Mouse (Mus musculus): ENCODE results near the gene Prdm10. TPM values are rescaled to one million over a fixed set of nuclear protein-coding genes. Genes with fewer than 3 reads are reported as not detected.

Gene Prdm10
- 7.9 and 8.9 TPM in 2 replicates for polyA plus RNA-seq (2016; fragmentation: Nextera tagmentation; extraction: Ambion mirVana)

DNA sequence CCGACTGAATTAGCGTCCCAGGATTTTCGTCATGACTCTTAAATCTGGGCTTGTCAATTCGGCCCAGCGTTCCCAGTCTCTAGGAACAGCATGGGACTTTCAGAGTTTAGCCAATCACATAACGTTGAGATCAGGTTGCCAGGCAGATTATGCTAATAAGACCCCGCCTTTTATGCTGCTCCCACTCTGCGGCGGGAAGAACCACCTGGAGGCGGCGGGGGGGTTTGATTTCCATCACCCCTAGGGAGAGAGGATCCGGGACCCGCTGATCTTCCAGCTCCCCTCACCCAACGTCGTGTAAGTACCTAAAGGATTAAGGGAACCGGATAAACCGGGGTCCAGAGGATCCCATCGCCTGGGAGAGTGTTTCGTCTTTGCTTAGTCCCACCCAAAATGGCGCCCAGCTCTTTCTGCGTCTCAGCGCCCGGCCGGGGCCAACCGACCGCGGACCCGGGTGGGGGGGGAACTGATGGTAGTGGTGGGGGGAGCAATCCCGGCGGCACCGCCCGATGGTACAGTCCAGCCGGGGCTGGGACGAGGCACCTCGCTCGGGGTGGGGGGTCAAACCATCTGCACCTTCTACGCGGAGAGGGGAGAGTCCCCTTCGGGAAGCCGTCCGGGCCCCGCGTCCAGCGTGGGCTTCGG lies at the start of gene Prdm10:
Gene Prdm10 (plus strand): TSS at position 173 of the 645 bp plus-strand sequence.
- peaks cover 30% of the 10 kb centered on the region for H3K4me1 ChIP-seq (replicated peaks)
- no peaks in the 10 kb centered on the region for H3K27me3 ChIP-seq (ENCODE audit: insufficient read depth, poor library complexity, severe bottlenecking)
- peak within 1 kb of the TSS; percentile 91 for H3K4me3 ChIP-seq
- peaks cover 12% of the 10 kb centered on the region for H3K36me3 ChIP-seq
- peak; percentile 94 for DNase-seq (ENCODE audit: low spot score)
- peak within 1 kb of the TSS; percentile 100 for H3K27ac ChIP-seq
- no peaks in the 10 kb centered on the region for H3K9me3 ChIP-seq
- 2% methylated on average over 45 of the region's 45 CpGs for WGBS

DNA sequence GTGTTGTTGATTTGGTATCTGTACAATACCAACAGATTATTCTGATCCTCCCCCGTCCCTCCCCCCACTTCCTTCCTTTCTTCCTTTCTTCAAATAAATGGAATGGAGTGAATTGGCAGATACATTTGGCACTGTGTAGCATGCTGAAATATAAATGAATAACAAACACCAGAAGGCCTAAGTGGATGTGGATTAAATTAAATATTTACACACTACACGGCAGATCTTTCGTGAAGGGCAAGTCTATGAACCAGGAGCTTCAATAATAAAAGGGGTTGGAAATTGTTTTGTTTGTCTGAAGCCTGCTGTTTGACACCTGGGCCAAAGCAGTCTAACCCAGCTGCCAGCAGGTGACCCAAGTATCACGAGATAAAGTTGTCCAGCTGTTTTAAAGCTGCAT lies 45.3 kb upstream of the Prdm10 start:
- Histone ChIP-seq H3K27ac (no peak overlapping the region), H3K9me3 (no peaks in the 10 kb centered on the region), H3K4me3 (no peak overlapping the region), H3K27me3 (ENCODE audit: insufficient read depth, poor library complexity, severe bottlenecking) (no peaks in the 10 kb centered on the region), H3K4me1 (replicated peaks) (0 out of 2 replicates have a peak, but pooled peaks cover 8% of the 10 kb centered on the region), H3K36me3 (no peaks in the 10 kb centered on the region)
- WGBS = 74% methylated on average over 4 of the region's 4 CpGs
- DNase-seq (ENCODE audit: low spot score) = no peak

DNA sequence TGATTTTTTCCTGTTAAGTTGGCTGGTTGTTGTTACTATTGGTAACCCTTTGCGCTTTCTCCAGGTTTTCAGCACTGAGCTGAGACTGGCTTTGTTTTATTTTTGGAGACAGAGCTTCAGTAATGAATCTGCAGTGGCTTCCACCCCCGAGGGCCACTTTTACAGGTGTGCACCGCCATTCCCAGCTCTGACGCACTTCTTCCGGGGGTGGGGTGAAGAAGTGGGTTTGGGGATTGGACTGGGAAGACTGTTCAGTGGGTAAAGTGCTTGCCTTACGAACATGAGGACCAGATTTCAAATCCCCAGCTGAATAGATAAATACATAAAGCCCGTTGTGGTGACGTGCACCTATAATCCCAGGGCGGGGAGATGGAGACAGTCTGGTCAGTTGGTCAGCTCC lies 44.8 kb upstream of the Prdm10 start:
- no peaks in the 10 kb centered on the region for H3K36me3 ChIP-seq
- H3K27ac ChIP-seq = no peak overlapping the region
- H3K9me3 ChIP-seq = no peaks in the 10 kb centered on the region
- H3K4me1 ChIP-seq (replicated peaks) = 0 out of 2 replicates have a peak, but pooled peaks cover 8% of the 10 kb centered on the region
- no peaks in the 10 kb centered on the region for H3K27me3 ChIP-seq (ENCODE audit: insufficient read depth, poor library complexity, severe bottlenecking)
- H3K4me3 ChIP-seq = no peak overlapping the region
- no peak for DNase-seq (ENCODE audit: low spot score)
- 86% methylated on average over 9 of the region's 9 CpGs for WGBS

DNA sequence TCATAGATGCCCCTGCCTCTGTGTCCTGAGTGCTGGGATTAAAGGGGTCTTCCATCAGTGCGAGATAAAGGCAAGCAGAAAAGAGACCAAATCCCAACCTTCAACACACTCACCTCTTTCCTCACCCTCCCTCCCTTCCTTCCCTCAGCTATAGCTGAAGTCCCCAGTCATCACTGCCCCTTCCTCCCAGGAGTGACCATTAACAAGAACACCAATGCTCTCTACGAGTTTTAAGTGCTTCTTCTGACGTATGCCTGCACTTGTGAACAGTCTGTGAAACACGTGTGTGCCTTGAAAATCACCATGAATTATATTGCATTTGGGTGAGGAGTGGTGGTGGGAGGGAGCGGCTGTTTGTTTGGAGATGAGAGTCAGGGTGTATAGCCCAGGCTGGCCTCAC lies 44.3 kb upstream of the Prdm10 start:
- Histone ChIP-seq H3K27ac (no peak overlapping the region), H3K27me3 (ENCODE audit: insufficient read depth, poor library complexity, severe bottlenecking) (no peaks in the 10 kb centered on the region), H3K36me3 (no peaks in the 10 kb centered on the region), H3K9me3 (no peaks in the 10 kb centered on the region), H3K4me3 (no peak overlapping the region), H3K4me1 (replicated peaks) (0 out of 2 replicates have a peak, but pooled peaks cover 8% of the 10 kb centered on the region)
- no peak for DNase-seq (ENCODE audit: low spot score)
- WGBS = 76% methylated on average over 5 of the region's 5 CpGs

DNA sequence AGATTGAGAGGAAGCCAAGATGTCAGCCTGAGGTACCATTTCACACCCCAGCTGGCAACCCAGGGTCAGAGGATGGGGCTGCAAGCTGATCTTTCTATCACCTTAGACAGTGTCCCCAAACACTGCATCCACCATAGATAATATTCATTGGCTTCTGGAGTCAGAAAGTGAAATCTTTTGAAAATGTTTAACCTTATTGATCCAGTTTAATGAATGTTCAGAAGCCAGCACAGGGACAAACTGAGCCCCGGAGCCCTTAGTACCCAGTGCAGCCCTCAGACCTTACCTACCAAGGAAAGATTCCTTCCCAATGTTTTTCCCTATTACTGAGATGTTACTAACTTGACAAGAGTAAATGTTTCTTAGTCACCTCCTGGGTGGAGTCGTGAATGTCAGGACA lies 41.8 kb upstream of the Prdm10 start:
- Histone ChIP-seq H3K4me1 (replicated peaks) (no peaks in the 10 kb centered on the region), H3K27ac (no peak overlapping the region), H3K9me3 (no peaks in the 10 kb centered on the region), H3K4me3 (no peak overlapping the region), H3K36me3 (no peaks in the 10 kb centered on the region), H3K27me3 (ENCODE audit: insufficient read depth, poor library complexity, severe bottlenecking) (no peaks in the 10 kb centered on the region)
- DNase-seq (ENCODE audit: low spot score) = no peak
- WGBS = 79% methylated on average over 2 of the region's 2 CpGs

DNA sequence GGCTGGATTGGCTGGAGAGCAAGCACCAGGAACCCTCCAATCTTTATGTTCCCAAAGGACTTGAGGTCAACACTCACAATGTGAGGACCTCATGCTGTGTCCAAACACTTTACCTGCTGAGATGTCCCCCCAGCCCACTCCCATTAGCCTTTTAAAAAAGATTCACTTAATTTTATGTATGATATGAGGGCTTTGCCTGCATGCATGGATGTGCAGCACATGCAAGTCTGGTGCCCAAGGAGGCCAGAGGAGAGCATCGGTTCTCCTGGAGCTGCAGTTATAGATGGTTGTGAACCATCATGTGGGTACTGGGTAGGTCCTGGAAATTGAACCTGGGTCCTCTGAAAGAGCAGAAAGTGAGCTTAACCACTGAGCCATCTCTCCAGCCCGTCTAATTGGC lies 40.8 kb upstream of the Prdm10 start:
- Histone ChIP-seq H3K27ac (no peak overlapping the region), H3K9me3 (no peaks in the 10 kb centered on the region), H3K27me3 (ENCODE audit: insufficient read depth, poor library complexity, severe bottlenecking) (no peaks in the 10 kb centered on the region), H3K36me3 (no peaks in the 10 kb centered on the region), H3K4me1 (replicated peaks) (no peaks in the 10 kb centered on the region), H3K4me3 (no peak overlapping the region)
- DNase-seq (ENCODE audit: low spot score) = no peak
- 82% methylated on average over 2 of the region's 2 CpGs for WGBS

DNA sequence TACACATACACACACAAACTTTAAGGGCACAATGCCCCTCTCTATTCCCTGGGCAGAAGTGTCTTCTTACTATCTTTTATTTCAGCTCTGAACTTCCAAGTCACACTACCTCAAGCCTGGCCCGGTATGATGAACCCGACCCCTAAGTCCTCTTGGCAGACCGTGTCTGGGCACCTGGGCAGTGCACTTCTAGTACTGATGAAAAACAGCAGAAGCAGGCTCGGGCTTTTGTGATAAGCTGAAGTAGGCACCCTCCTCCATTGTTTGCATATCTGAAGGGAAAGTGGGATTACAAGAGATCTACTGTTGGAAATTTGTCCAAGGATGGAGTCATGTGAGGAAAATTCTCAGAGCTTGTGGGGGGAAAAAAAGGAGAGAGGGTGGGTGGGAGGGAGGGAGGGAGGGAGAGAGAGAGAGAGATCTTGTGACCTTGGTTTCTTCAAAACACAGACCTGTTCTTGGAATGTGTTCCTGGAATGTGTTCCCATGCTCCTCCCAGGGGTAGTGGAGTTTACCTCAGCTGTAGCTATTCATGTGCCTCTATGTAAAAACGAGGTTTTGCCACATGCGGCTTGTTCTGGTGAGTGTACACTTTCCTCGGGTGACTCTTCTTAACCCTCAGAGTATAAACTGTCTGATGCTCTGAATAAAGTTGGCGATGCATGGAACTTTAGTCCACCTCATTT lies 39.7 kb upstream of the Prdm10 start:
- H3K27me3 ChIP-seq (ENCODE audit: insufficient read depth, poor library complexity, severe bottlenecking) = no peaks in the 10 kb centered on the region
- H3K36me3 ChIP-seq = no peaks in the 10 kb centered on the region
- no peaks in the 10 kb centered on the region for H3K4me1 ChIP-seq (replicated peaks)
- DNase-seq (ENCODE audit: low spot score) = no peak
- 90% methylated on average over 8 of the region's 8 CpGs for WGBS
- H3K27ac ChIP-seq = no peak overlapping the region
- no peak overlapping the region for H3K4me3 ChIP-seq
- no peaks in the 10 kb centered on the region for H3K9me3 ChIP-seq

DNA sequence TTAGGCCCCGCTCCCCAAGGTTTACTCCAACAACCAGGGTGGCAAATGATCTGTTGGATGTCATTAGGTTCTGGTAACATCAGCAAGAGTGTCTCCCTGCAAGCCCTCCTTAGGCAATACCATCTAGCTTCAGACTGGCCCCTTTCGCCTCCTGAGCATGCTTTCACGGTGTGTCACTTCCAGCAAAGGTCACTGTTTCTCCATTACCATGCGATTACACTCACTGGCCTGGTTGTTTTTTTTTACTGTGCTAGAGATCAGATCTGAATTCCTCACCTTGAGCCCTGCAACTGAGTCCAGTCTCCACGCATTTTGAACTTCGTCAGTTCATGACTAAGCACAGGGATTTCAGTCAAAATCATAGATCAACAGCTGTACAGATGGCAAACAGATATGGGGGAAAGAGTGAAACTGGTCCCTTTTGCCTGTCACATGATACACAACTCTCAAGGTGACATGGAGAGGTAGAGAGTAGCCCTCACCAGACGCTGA lies 39.1 kb upstream of the Prdm10 start:
- no peak for DNase-seq (ENCODE audit: low spot score)
- no peak overlapping the region for H3K4me3 ChIP-seq
- no peaks in the 10 kb centered on the region for H3K27me3 ChIP-seq (ENCODE audit: insufficient read depth, poor library complexity, severe bottlenecking)
- H3K4me1 ChIP-seq (replicated peaks) = 0 out of 2 replicates have a peak, but pooled peaks cover under 1% of the 10 kb centered on the region
- no peak overlapping the region for H3K27ac ChIP-seq
- H3K36me3 ChIP-seq = no peaks in the 10 kb centered on the region
- WGBS = 88% methylated on average over 7 of the region's 7 CpGs
- H3K9me3 ChIP-seq = no peaks in the 10 kb centered on the region

DNA sequence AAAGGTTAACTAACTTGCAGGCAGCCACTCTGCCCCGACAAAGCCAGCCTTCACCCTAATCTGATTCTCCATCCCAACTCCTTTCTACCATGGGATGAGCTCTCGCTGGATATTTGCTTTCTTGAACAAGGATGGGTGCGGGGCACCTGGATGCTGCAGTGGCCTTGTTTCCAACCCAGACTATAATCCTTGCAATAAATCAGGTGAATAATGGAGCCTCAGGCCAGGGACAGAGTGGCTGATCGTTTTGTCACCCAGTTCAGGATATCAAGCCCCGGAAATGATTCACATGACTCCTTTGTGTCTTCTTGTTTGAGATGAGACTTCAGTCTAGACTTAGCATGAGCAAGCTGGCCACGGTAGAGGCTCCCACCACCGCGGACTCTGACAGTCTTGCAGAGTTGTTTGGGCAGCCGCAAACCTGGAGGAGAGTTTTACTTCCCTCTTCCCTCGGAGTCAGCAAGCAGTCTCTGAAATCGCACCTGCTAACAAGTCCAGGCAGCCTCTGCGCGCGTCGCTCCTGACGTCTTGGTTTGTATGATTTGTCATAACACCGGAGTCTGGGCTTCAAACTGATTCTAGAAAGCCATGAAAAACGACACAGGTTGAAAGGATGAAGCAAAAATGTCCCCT lies 36.9 kb upstream of the Prdm10 start:
- Histone ChIP-seq H3K27ac (no peak overlapping the region), H3K4me1 (replicated peaks) (peaks cover 4% of the 10 kb centered on the region; the same call in 1 of the 2 replicates), H3K27me3 (ENCODE audit: insufficient read depth, poor library complexity, severe bottlenecking) (no peaks in the 10 kb centered on the region), H3K4me3 (no peak overlapping the region), H3K36me3 (no peaks in the 10 kb centered on the region), H3K9me3 (no peaks in the 10 kb centered on the region)
- no peak for DNase-seq (ENCODE audit: low spot score)
- 78% methylated on average over 18 of the region's 18 CpGs for WGBS

DNA sequence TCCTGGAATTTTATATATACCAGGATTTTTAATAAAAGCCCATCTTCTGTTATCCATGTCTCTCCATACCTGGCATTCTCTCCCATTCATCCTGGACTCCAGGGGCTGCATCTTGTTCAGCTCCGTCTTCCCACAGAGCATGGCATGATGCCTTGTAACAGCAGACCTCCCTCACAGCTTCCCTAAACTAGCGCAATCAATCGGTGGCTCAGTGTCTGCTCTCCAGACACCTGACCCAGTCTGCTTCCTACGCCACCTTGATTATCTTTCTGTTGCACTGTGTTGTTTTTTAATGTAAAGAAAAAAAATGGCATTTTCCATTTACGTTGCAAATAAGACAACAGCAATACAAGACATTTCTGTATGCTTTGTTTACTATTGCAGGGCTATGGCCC lies 36.4 kb upstream of the Prdm10 start:
- Histone ChIP-seq H3K27ac (no peak overlapping the region), H3K27me3 (ENCODE audit: insufficient read depth, poor library complexity, severe bottlenecking) (no peaks in the 10 kb centered on the region), H3K9me3 (no peaks in the 10 kb centered on the region), H3K4me1 (replicated peaks) (peaks cover 4% of the 10 kb centered on the region; the same call in 1 of the 2 replicates), H3K4me3 (no peak overlapping the region), H3K36me3 (no peaks in the 10 kb centered on the region)
- DNase-seq (ENCODE audit: low spot score) = no peak
- WGBS = 82% methylated on average over 5 of the region's 5 CpGs

DNA sequence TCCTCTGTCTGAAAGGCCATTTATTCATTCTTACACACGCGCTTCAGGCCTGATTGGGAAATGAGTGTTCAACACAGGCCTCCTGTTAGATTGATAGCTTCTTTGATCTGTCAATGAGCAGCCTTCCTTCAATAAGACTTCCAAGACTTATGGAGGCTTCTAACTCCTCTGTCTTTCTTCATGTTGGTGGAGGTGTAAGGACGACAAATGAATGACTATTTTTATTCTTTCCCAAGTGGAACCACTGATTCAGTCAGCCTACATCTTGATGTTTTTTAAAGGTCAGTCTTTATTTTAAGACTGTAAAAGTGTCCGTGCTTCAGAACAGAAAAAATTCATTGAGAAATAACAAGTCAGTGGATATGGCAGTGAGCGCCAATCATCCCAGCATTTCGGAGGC lies 35.3 kb upstream of the Prdm10 start:
- H3K4me3 ChIP-seq = no peak overlapping the region
- H3K4me1 ChIP-seq (replicated peaks) = peaks cover 4% of the 10 kb centered on the region; the same call in 1 of the 2 replicates
- WGBS = 94% methylated on average over 6 of the region's 6 CpGs
- H3K27ac ChIP-seq = no peak overlapping the region
- no peaks in the 10 kb centered on the region for H3K27me3 ChIP-seq (ENCODE audit: insufficient read depth, poor library complexity, severe bottlenecking)
- no peaks in the 10 kb centered on the region for H3K9me3 ChIP-seq
- no peaks in the 10 kb centered on the region for H3K36me3 ChIP-seq
- no peak for DNase-seq (ENCODE audit: low spot score)

DNA sequence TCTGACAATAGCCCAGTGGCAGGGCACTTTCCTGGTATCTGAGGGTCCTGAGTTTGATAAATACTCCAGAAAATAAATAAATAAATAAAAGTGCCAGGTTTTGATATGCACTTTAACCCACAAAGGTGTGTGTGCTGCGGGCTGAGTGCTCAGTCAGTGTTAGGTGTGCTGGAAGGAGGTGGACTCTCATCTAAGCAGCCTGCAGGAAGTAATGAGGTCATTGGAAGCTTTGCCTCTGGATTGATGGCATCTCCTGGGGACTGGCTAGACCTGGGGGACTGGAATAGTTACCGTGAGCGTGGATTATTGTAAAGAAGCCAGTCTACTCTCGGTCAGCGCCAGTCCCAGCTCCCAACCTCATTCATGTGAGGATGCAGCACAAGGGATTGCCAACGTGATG lies 33.9 kb upstream of the Prdm10 start:
- 69% methylated on average over 6 of the region's 6 CpGs for WGBS
- Histone ChIP-seq H3K4me3 (no peak overlapping the region), H3K36me3 (no peaks in the 10 kb centered on the region), H3K27ac (no peak overlapping the region), H3K9me3 (no peaks in the 10 kb centered on the region), H3K4me1 (replicated peaks) (peaks cover 4% of the 10 kb centered on the region; the same call in 1 of the 2 replicates), H3K27me3 (ENCODE audit: insufficient read depth, poor library complexity, severe bottlenecking) (no peaks in the 10 kb centered on the region)
- no peak for DNase-seq (ENCODE audit: low spot score)
